Mouse (Mus musculus) lung, embryonic 14.5 days (tissue): ENCODE measurements around the gene Bcor. TPM values are rescaled to one million over a fixed set of nuclear protein-coding genes. Genes with fewer than 3 reads are reported as not detected.
A peak's percentile ranks its signal among the peaks of the same experiment; 100 is the strongest.

Experiments
- ATAC-seq: fragments of 200-750 bp; cut with Nextera tagmentation; 2 replicates; pipeline ENCODE4 v1.8.0; 2017; ENCODE audit warnings: mild to moderate bottlenecking, moderate TSS enrichment, moderate library complexity; ENCODE audit not compliant: insufficient read depth
- DNase-seq: peaks from one replicate; pipeline ENCODE4 v3.0.0-alpha.2; 2015
- H3K27ac ChIP-seq: fragments of 300-500 bp; sonication (generic); 2 replicates; pipeline ENCODE4 v1.5.1; 2014; ENCODE audit warnings: low read depth, mild to moderate bottlenecking, moderate library complexity
- H3K27me3 ChIP-seq: fragments of 300-500 bp; sonication (generic); 2 replicates; pipeline ENCODE4 v1.6.1; 2014; ENCODE audit warnings: low read length, control low read depth; ENCODE audit not compliant: insufficient read depth
- H3K36me3 ChIP-seq: fragments of 300-500 bp; sonication (generic); 2 replicates; pipeline ENCODE4 v1.6.1; 2014; ENCODE audit warnings: control low read depth; ENCODE audit not compliant: insufficient read depth
- H3K4me1 ChIP-seq: fragments of 300-500 bp; sonication (generic); 2 replicates; pipeline ENCODE4 v1.6.1; 2014; ENCODE audit warnings: antibody characterized with exemption, control low read depth; ENCODE audit not compliant: insufficient read depth
- H3K4me2 ChIP-seq: fragments of 300-500 bp; sonication (generic); 2 replicates; pipeline ENCODE4 v1.6.1; 2014; ENCODE audit warnings: mild to moderate bottlenecking
- H3K4me3 ChIP-seq: fragments of 300-500 bp; sonication (generic); 2 replicates; pipeline ENCODE4 v1.5.1; 2014; ENCODE audit warnings: low read depth, low read length
- H3K9ac ChIP-seq: fragments of 300-500 bp; sonication (generic); 2 replicates; pipeline ENCODE4 v1.6.1; 2014
- H3K9me3 ChIP-seq: fragments of 300-500 bp; sonication (generic); 2 replicates; pipeline ENCODE4 v1.6.1; 2016; ENCODE audit warnings: low read depth, low read length, control low read depth
- CTCF ChIP-seq: IDR thresholded peaks from 2 replicates; pipeline ENCODE4 v1.5.1; 2016; ENCODE audit warnings: antibody characterized with exemption, low read depth
- WGBS: fragments of 180-500 bp; shearing (Covaris S2); extraction: QIAGEN DNeasy Blood & Tissue Kit; methylation state at CpG from one replicate; pipeline ENCODE4 v1.1.7; 2014; 5-methylcytosine and 5-hydroxymethylcytosine counted together
- polyA plus RNA-seq: library from polyadenylated mRNA; unstranded; fragments of >200 nt; fragmentation: Nextera tagmentation; extraction: Ambion mirVana; gene quantifications from 2 replicates; pipeline ENCODE4 v1.2.1, GENCODE M21; 2014

The Bcor gene
- polyA plus RNA-seq, 1 experiment from 2014 or later = 28.9 TPM

- no peaks in the 10 kb centered on the region for H3K4me1 ChIP-seq
- H3K4me3 ChIP-seq = peak overlapping the region; percentile 63
- DNase-seq (peak; percentile 71), ATAC-seq (peak; percentile 39)
- peak overlapping the region; percentile 76 for H3K9ac ChIP-seq
- TF ChIP-seq CTCF = no peak
- H3K27me3 ChIP-seq = peaks cover 67% of the 10 kb centered on the region
- H3K9me3 ChIP-seq = no peaks in the 10 kb centered on the region
- H3K36me3 ChIP-seq = no peaks in the 10 kb centered on the region
- under 1% methylated on average over 39 of the region's 97 CpGs for WGBS
- peak overlapping the region; percentile 87 for H3K27ac ChIP-seq
- H3K4me2 ChIP-seq = peak overlapping the region; percentile 83
Measured at GRCm38 (mm10) chrX:12080095-12080903, 79.9 kb downstream of the Bcor start.

GRCm38 (mm10) chrX:12079309-12080094, 80.7 kb downstream of the Bcor start:
- Histone ChIP-seq H3K36me3 (no peaks in the 10 kb centered on the region), H3K9me3 (no peaks in the 10 kb centered on the region), H3K4me3 (peak overlapping the region; percentile 63), H3K4me2 (peak overlapping the region; percentile 83), H3K27ac (peak overlapping the region; percentile 87), H3K27me3 (peaks cover 67% of the 10 kb centered on the region), H3K4me1 (no peaks in the 10 kb centered on the region), H3K9ac (peak overlapping the region; percentile 76)
- ATAC-seq (0 out of 2 replicates have a peak, but pooled peaks have one; percentile 1), DNase-seq (peak; percentile 61)
- WGBS = under 1% methylated on average over 55 of the region's 79 CpGs
- no peak for TF ChIP-seq CTCF

- Histone ChIP-seq H3K4me2 (peak overlapping the region; percentile 83), H3K4me1 (no peaks in the 10 kb centered on the region), H3K27me3 (peaks cover 64% of the 10 kb centered on the region), H3K27ac (peak overlapping the region; percentile 87), H3K9me3 (no peaks in the 10 kb centered on the region), H3K9ac (peak overlapping the region; percentile 76), H3K36me3 (no peaks in the 10 kb centered on the region), H3K4me3 (peak overlapping the region; percentile 63)
- no peak for DNase-seq
- no peak for TF ChIP-seq CTCF
- WGBS = 3% methylated on average over 21 of the region's 27 CpGs
- ATAC-seq = no peak
Measured at GRCm38 (mm10) chrX:12079059-12079308, 81.2 kb downstream of the Bcor start.

- Histone ChIP-seq H3K9ac (peak overlapping the region; percentile 76), H3K27me3 (peaks cover 59% of the 10 kb centered on the region), H3K9me3 (no peaks in the 10 kb centered on the region), H3K27ac (peak overlapping the region; percentile 42; the same call in 1 of the 2 replicates), H3K36me3 (no peaks in the 10 kb centered on the region), H3K4me1 (no peaks in the 10 kb centered on the region), H3K4me3 (peak overlapping the region; percentile 63), H3K4me2 (peak overlapping the region; percentile 83)
- 2% methylated on average over 73 of the region's 73 CpGs for WGBS
- TF ChIP-seq CTCF = no peak
- DNase-seq (peak; percentile 53), ATAC-seq (no peak)
Measured at GRCm38 (mm10) chrX:12078195-12079058, 81.7 kb downstream of the Bcor start.

- Histone ChIP-seq H3K4me1 (no peaks in the 10 kb centered on the region), H3K9me3 (no peaks in the 10 kb centered on the region), H3K4me2 (peak overlapping the region; percentile 83), H3K4me3 (peak overlapping the region; percentile 63), H3K27me3 (peaks cover 50% of the 10 kb centered on the region), H3K36me3 (no peaks in the 10 kb centered on the region), H3K27ac (peak overlapping the region; percentile 63; the same call in 1 of the 2 replicates), H3K9ac (peak overlapping the region; percentile 76)
- no peak for DNase-seq
- WGBS = 2% methylated on average over 22 of the region's 22 CpGs
- no peak for ATAC-seq
- TF ChIP-seq CTCF = no peak
Measured at GRCm38 (mm10) chrX:12077601-12077980, 82.6 kb downstream of the Bcor start.

GRCm38 (mm10) chrX:12076763-12077600, 83.2 kb downstream of the Bcor start:
- DNase-seq = peak; percentile 80

More at GRCm38 (mm10) chrX:12076763-12077600, 83.2 kb downstream of the Bcor start:
- peak overlapping the region; percentile 63 for H3K4me3 ChIP-seq
- TF ChIP-seq CTCF = no peak
- H3K4me1 ChIP-seq = 0 out of 2 replicates have a peak, but pooled peaks cover 5% of the 10 kb centered on the region
- no peaks in the 10 kb centered on the region for H3K36me3 ChIP-seq
- peaks cover 52% of the 10 kb centered on the region for H3K27me3 ChIP-seq
- WGBS = 3% methylated on average over 56 of the region's 58 CpGs
- H3K9ac ChIP-seq = peak overlapping the region; percentile 76
- H3K27ac ChIP-seq = peak overlapping the region; percentile 63
- ATAC-seq = peak; percentile 52
- no peaks in the 10 kb centered on the region for H3K9me3 ChIP-seq
- H3K4me2 ChIP-seq = peak overlapping the region; percentile 83
